Mouse (Mus musculus): ENCODE data around the gene Slc8b1. TPM values are rescaled to one million over a fixed set of nuclear protein-coding genes. Genes with fewer than 3 reads are reported as not detected.
"Not testable (repeated sequence)": the region's sequence is repeated elsewhere in the genome, so short reads cannot be mapped to it uniquely, and the experiment has no call there.

Slc8b1 gene
- total RNA-seq, 1 experiment from 2014 or later: 8.4 TPM

DNA sequence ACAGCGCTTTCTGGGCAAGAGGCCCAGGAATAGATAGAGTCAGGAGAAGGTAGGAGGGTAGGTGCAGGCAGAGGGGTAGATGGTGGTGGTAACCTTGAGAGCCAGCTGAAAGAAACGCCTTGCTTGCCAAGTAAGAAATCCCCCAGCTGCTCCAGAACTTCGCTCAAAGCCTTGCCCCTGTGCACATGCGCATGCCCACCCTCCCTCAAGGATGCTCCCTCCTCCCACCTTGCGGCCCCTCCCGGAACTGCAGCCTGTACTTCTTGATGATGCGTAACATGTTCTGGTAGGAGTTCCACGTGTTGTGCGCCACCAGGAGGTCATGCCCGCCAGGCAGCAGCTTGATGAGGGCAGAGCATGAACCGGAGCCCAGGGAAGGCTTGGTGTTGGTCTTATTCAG is 18.5 kb upstream of the Slc8b1 start:
- no peak for ATAC-seq (replicated peaks in 1 of 2; ENCODE audit: insufficient read depth in 1 of 2, low FRiP score in 2 of 2, low TSS enrichment in 1 of 2, low read depth in 1 of 2, poor library complexity in 2 of 2, severe bottlenecking in 2 of 2)

DNA sequence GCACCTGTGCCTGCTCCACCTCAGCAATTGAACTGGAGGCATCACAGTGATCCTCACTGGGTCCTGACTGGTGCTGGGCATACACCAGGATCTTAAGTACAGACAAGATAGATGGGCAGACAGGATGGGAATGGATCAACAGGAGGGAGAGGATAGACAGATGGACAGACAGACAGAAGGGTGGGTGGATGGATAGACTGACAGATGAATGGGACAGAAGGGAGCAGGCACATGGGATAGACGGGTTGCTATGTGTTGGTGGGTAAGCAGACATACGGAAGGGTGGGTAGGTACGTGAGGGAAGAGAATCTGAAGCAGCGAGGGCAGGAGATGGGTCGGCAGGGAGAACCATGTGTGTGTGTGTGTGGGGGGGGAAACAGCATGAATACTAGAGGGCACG is 17.5 kb upstream of the Slc8b1 start:
- no peak for ATAC-seq (replicated peaks in 1 of 2; ENCODE audit: insufficient read depth in 1 of 2, low FRiP score in 2 of 2, low TSS enrichment in 1 of 2, low read depth in 1 of 2, poor library complexity in 2 of 2, severe bottlenecking in 2 of 2)

DNA sequence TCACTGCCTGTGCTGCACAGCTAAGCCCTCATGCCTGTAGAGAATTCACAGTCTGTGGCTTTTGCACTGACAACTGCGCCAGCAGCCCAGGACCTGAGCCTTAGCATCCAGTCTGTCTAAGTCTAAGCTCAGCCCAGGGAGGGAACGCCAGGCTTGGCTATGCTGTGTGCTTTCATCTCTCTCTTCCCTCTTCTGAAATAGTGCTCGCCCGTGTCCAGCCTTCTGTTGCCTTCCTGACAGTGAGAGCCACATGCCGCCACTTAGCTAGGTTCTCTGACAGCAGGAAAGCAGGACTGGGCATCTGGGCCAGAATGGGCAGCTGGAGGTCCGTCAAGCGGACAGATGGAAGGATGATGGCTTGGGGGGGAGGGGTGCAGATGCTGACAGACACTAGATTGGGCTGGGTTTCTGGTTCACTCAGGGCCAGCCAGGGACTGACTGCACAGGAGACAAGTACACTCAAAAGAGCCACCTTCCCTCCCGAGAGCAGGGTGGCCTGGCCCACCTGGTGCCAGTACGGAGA is 17.0 kb upstream of the Slc8b1 start:
- ATAC-seq (replicated peaks in 1 of 2; ENCODE audit: insufficient read depth in 1 of 2, low FRiP score in 2 of 2, low TSS enrichment in 1 of 2, low read depth in 1 of 2, poor library complexity in 2 of 2, severe bottlenecking in 2 of 2): no peak

DNA sequence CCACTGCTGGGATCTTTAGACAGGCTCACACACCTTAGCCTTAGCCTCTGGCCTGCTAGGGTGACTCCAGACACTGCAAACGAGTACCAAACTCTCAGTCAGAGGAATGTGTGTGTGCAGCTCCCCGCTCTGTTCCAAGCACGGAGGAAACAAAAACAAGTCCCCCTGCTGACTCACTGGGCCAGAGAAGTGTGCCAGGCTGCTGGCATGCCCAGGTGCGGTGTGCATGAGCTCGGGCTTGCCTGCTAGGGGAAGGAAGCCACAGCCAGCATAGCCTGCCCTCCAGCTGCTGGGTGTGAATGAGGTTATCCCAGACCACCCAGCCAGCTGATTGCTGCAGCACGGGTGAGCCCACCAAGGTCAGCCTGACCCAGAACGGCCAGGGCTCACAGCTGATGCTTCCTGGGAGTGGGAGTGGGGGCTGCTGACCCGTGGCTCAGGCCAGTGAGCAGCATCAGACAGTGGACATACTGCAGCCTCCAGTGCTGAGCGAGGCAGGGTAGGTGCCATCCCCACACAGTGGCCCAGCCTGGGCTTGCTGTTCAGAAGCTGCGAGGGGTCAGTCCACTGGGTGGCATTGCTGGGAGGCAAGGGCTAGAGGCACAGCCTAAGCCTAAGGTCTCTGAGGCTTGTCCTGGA is 15.8 kb upstream of the Slc8b1 start:
- ATAC-seq (replicated peaks in 1 of 2; ENCODE audit: insufficient read depth in 1 of 2, low FRiP score in 2 of 2, low TSS enrichment in 1 of 2, low read depth in 1 of 2, poor library complexity in 2 of 2, severe bottlenecking in 2 of 2): peak; percentile 69 to 81

DNA sequence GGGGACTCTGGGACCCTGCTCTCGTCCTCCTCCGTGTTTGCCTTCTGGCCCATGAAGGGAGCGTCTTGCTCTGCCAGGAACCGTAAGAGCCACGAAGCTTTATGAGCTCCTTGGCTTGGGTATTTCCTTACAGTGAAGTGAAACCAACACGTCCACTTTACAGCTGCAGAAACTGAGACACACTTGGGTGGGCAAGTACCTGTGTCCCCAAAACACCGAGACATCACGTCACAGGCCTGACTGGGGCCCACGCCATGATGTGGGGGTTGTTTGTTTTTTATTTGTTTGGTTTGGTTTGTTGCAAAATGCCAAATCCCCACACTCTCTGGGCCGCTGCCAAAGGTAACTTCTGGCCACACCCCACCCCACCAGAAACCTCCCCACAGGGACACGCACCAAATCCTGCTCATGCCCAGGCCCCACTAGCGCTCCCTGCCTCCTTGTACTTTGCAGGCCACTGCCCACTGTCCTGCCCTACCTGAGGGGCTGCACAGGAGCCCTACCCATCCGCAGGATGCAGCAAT is 15.2 kb upstream of the Slc8b1 start:
- ATAC-seq (replicated peaks in 1 of 2; ENCODE audit: insufficient read depth in 1 of 2, low FRiP score in 2 of 2, low TSS enrichment in 1 of 2, low read depth in 1 of 2, poor library complexity in 2 of 2, severe bottlenecking in 2 of 2): no peak

DNA sequence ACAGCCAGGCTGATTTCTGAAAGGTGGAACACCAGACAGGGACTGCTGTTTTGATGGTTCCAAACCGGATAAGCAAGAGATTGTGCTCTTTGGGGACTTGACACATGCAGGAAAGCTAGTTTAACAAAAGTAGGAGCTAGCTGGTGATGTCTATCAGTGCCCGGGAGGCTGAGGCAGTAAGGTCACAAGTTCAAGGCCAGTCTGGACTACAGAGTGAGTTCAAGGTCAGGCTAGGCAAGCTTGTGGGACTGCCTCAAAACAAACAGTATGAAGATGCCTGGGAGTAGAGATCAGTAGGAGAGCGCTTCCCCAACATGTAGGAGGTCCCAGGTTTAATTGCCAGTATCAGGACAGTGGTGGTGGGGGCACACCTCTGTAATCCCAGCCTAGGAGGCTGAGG is 13.9 kb upstream of the Slc8b1 start:
- no peak for ATAC-seq (replicated peaks in 1 of 2; ENCODE audit: insufficient read depth in 1 of 2, low FRiP score in 2 of 2, low TSS enrichment in 1 of 2, low read depth in 1 of 2, poor library complexity in 2 of 2, severe bottlenecking in 2 of 2)

DNA sequence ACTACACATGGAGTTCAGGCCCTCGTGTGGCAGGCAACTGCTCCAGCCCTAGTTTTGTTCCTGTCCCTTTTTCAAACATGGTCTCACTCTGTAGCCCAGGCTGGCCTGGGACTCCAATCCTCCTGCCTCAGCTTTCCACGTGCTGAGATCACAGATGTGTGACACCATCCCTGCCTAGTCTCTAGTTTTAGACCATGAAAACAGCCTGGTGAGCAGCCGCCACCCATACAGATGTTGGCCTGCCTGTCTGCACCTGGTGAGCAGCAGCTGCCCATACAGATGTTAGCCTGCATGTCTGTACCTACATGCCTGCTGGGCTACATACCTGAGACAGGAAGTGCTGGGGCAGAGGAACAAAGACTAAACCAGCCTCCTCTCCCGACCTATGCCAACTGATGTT is 11.8 kb upstream of the Slc8b1 start:
- no peak for ATAC-seq (replicated peaks in 1 of 2; ENCODE audit: insufficient read depth in 1 of 2, low FRiP score in 2 of 2, low TSS enrichment in 1 of 2, low read depth in 1 of 2, poor library complexity in 2 of 2, severe bottlenecking in 2 of 2)

DNA sequence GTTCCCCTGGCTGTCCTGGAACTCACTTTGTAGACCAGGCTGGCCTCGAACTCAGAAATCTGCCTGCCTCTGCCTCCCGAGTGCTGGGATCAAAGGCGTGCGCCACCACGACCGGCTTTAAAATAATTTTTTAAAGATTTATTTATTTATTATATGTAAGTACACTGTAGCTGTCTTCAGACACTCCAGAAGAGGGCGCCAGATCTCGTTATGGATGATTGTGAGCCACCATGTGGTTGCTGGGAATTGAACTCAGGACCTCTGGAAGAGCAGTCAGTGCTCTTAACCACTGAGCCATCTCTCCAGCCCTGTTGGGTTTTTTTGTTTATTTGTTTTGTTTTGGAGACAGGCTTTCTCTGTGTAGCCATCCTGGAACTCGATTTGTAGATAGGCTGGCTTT is 10.4 kb upstream of the Slc8b1 start:
- not testable (repeated sequence) for ATAC-seq (replicated peaks in 1 of 2; ENCODE audit: insufficient read depth in 1 of 2, low FRiP score in 2 of 2, low TSS enrichment in 1 of 2, low read depth in 1 of 2, poor library complexity in 2 of 2, severe bottlenecking in 2 of 2)

DNA sequence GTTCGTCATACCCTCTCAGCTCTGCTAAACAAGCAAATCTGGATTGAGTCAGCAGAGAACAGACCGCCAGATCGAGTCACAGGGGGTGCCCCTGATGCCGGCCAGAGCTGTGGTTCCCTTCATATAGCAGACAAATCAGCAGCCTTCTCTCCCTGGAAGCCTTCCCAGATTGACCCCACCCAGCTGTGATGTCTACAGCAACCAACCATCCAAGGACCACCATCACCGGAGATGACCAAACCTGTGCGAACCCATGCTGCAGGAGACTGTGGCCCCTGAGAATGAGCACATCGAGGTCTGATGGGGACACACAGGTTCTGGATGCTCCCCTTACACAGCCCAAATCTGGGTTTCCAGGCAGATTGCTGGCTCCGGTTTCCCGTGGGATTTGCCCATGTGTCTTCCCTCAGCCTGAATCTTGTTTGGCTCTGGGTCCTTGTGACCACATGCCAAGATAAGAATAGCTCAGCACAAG is 8.8 kb upstream of the Slc8b1 start:
- ATAC-seq (replicated peaks in 1 of 2; ENCODE audit: insufficient read depth in 1 of 2, low FRiP score in 2 of 2, low TSS enrichment in 1 of 2, low read depth in 1 of 2, poor library complexity in 2 of 2, severe bottlenecking in 2 of 2): no peak

DNA sequence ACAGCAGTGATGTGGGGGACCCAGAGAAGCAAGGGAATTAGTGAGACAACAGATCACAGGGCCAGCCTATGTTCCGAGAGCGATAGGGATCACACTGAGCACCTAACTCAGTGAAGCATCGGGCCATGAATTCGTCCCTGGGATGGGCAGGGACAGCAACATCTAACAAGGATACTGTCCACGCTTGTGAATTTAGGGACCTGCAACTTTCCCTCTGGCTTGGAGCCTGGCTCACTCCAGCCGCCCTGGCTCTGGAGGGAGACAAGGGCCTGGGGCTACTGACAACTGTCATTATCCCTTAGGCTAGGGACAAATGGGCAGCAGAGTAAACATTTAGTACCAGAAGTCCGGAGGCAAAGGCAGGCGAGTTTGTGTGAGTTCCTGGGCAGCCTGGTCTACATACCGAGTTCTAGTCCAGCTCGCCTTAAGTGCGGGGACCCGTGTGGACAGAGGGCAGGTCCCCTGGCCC is 8.3 kb upstream of the Slc8b1 start:
- no peak for ATAC-seq (replicated peaks in 1 of 2; ENCODE audit: insufficient read depth in 1 of 2, low FRiP score in 2 of 2, low TSS enrichment in 1 of 2, low read depth in 1 of 2, poor library complexity in 2 of 2, severe bottlenecking in 2 of 2)

DNA sequence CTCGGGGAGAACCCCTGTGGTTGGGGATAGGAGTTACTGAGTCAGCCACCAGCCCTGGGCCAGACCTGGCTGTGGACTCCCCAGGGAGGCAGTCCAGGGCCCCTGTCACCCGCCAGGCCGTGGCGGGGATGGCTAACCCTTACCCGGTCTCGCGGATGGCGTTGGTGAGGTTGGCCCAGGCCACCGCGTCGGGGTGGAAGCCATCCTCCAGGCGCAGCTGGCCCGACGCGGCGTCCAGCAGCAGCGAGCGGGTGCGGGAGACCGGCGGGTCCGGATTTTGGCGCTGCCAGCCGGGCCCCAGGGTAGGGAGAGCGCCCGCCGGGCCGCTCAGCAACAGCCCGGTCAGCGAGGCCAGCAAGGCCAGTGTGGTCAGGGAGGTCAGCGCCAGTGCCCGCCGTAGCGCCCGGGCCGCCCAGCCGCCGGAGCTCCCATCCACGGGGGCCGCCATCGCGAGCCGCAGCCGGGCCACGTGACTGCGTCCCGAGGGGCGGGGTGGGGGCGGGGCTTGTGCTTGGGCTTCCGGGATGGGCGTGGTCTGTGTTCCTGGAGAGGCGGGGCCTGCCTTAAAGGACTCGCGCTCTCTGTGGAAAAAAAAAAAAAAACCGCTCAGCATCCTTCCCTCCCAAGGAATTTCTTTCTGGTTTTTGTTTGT is 7.7 kb upstream of the Slc8b1 start, which contains the start of gene Plbd2:
Plbd2 (minus strand) TSS at position 482 of the 652 bp plus-strand sequence.
- ATAC-seq (replicated peaks in 1 of 2; ENCODE audit: insufficient read depth in 1 of 2, low FRiP score in 2 of 2, low TSS enrichment in 1 of 2, low read depth in 1 of 2, poor library complexity in 2 of 2, severe bottlenecking in 2 of 2): peak; percentile 60 to 79; a peak in 3 of 4 replicates

DNA sequence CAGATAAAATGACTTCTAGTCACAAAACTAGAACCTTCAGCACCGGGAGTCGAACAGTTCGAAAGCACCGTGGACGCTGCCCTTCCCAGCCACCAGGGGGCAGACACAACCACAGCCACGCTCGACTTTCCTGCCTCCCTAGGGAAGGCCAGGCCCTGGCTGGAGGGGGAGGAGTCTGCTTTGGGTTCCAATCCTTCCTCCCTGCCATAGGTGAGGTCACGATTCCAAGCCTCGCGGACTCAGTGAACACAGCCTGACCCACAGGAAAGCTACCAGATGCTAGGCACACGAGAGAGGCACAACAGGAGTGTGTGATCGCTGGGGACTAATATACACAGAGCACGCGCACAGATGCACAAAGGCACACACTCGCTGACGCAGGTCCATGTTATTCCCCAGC is 5.6 kb upstream of the Slc8b1 start:
- ATAC-seq (replicated peaks in 1 of 2; ENCODE audit: insufficient read depth in 1 of 2, low FRiP score in 2 of 2, low TSS enrichment in 1 of 2, low read depth in 1 of 2, poor library complexity in 2 of 2, severe bottlenecking in 2 of 2): peak; percentile 69 to 77

DNA sequence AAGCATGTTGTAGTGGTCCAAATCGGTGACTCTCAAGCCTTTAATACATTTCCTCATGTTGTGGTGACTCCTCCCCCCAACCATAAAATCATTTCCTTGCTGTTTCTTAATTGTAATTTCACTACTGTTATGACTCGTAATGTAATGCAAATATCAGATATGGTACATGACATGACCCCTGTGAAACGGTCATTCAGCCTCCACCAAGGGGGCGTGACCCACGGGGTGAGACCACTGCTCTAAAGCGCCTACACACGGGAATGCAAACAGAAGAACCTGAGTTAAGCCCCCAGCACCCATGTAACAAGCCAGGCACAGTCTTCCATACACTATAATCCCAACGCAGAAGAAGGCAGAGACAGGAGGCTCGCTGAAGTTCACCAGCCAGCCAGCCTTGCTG is 5.2 kb upstream of the Slc8b1 start:
- peak in 1 of 2 experiments; percentile 11; a peak in 1 of 4 replicates for ATAC-seq (replicated peaks in 1 of 2; ENCODE audit: insufficient read depth in 1 of 2, low FRiP score in 2 of 2, low TSS enrichment in 1 of 2, low read depth in 1 of 2, poor library complexity in 2 of 2, severe bottlenecking in 2 of 2)

DNA sequence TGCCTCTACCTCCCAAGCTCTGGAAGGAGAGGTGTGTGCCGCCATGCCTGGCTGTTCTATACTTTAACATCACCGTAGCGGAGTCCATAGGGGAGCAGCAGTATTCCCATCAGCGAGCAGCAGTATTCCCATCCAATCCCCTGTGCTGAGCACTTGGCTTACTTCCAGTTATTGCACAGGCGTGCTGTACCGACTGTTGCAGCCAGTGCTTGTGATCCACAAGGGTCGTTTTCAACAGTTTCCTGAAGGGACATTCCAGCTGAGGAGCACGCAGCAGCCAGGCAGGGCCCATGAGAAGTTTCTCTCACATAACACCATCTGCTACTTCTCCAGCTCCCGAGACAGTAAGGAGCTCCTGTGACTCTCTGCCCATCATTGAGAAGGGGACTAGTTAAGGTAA is 4.5 kb upstream of the Slc8b1 start:
- no peak for ATAC-seq (replicated peaks in 1 of 2; ENCODE audit: insufficient read depth in 1 of 2, low FRiP score in 2 of 2, low TSS enrichment in 1 of 2, low read depth in 1 of 2, poor library complexity in 2 of 2, severe bottlenecking in 2 of 2)

DNA sequence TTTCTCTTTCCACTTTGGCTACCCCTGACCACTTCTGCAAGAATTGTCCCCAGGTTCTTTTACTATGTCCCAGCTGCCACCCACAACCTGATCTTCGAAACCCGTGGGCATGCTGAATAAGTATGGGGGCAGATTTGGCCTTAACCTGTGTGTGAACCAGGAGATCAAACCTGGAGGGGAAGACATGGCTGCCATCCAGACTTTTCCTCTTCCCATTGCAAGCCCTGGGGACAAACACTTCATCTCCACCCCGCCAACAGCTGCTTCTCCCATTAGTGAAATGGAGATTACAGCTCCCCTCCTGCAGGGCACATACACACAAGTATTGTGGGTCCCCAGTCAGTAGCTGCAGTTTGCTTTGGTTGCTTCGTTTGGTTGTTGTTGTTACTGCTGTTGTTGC is 3.7 kb upstream of the Slc8b1 start:
- ATAC-seq (replicated peaks in 1 of 2; ENCODE audit: insufficient read depth in 1 of 2, low FRiP score in 2 of 2, low TSS enrichment in 1 of 2, low read depth in 1 of 2, poor library complexity in 2 of 2, severe bottlenecking in 2 of 2): no peak

DNA sequence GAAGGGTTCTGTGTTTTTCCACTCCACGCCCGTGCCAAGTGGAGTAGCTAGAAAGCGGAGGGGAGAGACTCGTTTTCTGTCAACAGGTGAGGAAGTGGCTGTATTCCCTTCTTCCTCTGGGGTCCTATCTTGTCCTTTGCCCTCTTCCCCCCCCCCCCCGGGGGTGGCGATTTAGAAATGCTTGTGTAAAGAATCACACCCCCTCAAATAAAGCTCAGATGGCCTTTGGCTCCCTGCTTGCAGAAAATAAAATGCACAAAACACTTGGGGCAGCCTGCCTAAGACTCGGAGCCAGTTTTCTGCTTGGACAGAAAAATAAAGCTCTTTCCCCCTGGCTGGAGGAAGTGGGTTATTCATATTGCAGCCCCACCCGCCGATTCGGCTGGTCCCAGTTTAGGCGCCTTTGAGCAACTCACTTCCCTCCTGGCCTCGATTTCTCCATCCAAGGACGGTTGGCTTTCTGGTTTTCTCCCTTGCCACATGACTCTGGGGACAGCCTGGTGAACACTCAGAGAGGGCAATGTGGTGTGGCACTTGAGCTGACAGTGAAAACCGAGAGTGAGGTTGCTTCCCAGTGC is 764 bp downstream of the Slc8b1 start:
- ATAC-seq (replicated peaks in 1 of 2; ENCODE audit: insufficient read depth in 1 of 2, low FRiP score in 2 of 2, low TSS enrichment in 1 of 2, low read depth in 1 of 2, poor library complexity in 2 of 2, severe bottlenecking in 2 of 2): peak in 1 of 2 experiments; percentile 14; a peak in 1 of 4 replicates

DNA sequence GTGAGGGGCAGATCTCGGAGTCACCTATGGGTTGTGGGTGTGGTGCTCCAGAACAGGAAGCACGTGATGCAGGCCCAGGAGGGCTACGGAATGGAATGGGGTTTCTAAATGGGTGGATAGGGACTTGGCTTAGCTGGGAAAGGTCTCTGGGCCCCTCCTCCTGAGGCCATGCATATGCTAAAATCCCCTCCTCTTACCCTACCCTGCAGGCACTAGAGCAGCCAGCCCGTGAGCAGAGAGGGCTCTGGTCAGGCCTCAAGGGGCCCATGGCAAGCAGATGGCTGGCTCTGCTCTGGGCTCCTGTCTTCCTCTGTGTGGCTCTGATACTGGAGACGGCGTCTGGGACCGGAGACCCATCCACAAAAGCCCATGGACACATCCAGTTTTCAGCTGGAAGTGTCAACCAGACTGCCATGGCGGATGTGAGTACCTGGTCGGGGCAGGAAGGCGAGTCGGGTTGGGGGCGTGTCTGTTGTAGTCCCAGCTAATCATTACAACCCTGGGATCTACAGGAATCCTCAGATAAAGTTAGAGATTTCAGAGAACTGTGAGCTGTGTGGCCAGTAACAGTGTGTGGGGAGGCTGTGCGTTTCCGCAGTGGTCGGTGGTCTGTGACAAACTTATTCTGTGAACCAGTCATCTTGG is 2.1 kb downstream of the Slc8b1 start:
- ATAC-seq (replicated peaks in 1 of 2; ENCODE audit: insufficient read depth in 1 of 2, low FRiP score in 2 of 2, low TSS enrichment in 1 of 2, low read depth in 1 of 2, poor library complexity in 2 of 2, severe bottlenecking in 2 of 2): no peak
